Mouse (Mus musculus) midbrain, embryonic 16.5 days (tissue): ENCODE results near the gene Ppm1d. TPM values are rescaled to one million over a fixed set of nuclear protein-coding genes. Genes with fewer than 3 reads are reported as not detected.

Experiments
- ATAC-seq: fragments of 200-750 bp; cut with Nextera tagmentation; 2 replicates; pipeline ENCODE4 v1.8.0; 2017; ENCODE audit warnings: moderate TSS enrichment
- H3K27ac ChIP-seq: fragments of 300-500 bp; sonication (generic); 2 replicates; pipeline ENCODE4 v1.5.1; 2014; ENCODE audit warnings: mild to moderate bottlenecking, low read length, mixed read lengths
- H3K27me3 ChIP-seq: fragments of 300-500 bp; sonication (generic); 2 replicates; pipeline ENCODE4 v1.6.1; 2014; ENCODE audit warnings: low read depth, low read length, mixed read lengths; ENCODE audit not compliant: control insufficient read depth, insufficient read depth
- H3K36me3 ChIP-seq: fragments of 300-500 bp; sonication (generic); 2 replicates; pipeline ENCODE4 v1.6.1; 2014; ENCODE audit warnings: mild to moderate bottlenecking, low read length, moderate library complexity, mixed read lengths; ENCODE audit not compliant: control insufficient read depth, insufficient read depth
- H3K4me1 ChIP-seq: fragments of 300-500 bp; sonication (generic); 2 replicates; pipeline ENCODE4 v1.6.1; 2014; ENCODE audit warnings: mild to moderate bottlenecking, low read length, mixed read lengths; ENCODE audit not compliant: control insufficient read depth, insufficient read depth
- H3K4me2 ChIP-seq: fragments of 300-500 bp; sonication (generic); 2 replicates; pipeline ENCODE4 v1.6.1; 2014; ENCODE audit warnings: mild to moderate bottlenecking, low read length, mixed read lengths
- H3K4me3 ChIP-seq: fragments of 300-500 bp; sonication (generic); 2 replicates; pipeline ENCODE4 v1.5.1; 2014; ENCODE audit warnings: low read depth, mild to moderate bottlenecking, low read length, moderate library complexity, mixed read lengths
- H3K9ac ChIP-seq: fragments of 300-500 bp; sonication (generic); 2 replicates; pipeline ENCODE4 v1.6.1; 2014; ENCODE audit warnings: low read depth, low read length, mixed read lengths
- H3K9me3 ChIP-seq: fragments of 300-500 bp; sonication (generic); replicated peaks from 2 replicates; pipeline ENCODE4 v1.6.1; 2014; ENCODE audit warnings: mild to moderate bottlenecking, low read length, mixed read lengths; ENCODE audit not compliant: control insufficient read depth, poor library complexity, severe bottlenecking
- WGBS: fragments of 180-500 bp; shearing (Covaris S2); extraction: QIAGEN DNeasy Blood & Tissue Kit; methylation state at CpG from one replicate; pipeline ENCODE4 v1.1.7; 2014; 5-methylcytosine and 5-hydroxymethylcytosine counted together
- polyA plus RNA-seq: library from polyadenylated mRNA; unstranded; fragments of >200 nt; fragmentation: Nextera tagmentation; extraction: Ambion mirVana; gene quantifications from 2 replicates; pipeline ENCODE4 v1.2.1, GENCODE M21; 2015

The Ppm1d gene
- polyA plus RNA-seq, 1 experiment from 2014 or later, result 14.3 TPM

- Histone ChIP-seq H3K4me1 (peaks cover 11% of the 10 kb centered on the region), H3K27me3 (no peaks in the 10 kb centered on the region), H3K9me3 (no peaks in the 10 kb centered on the region), H3K4me3 (peak overlapping the region; percentile 87), H3K4me2 (peak overlapping the region; percentile 86), H3K9ac (no peak overlapping the region), H3K36me3 (0 out of 2 replicates have a peak, but pooled peaks cover 2% of the 10 kb centered on the region), H3K27ac (no peak overlapping the region)
- no peak for ATAC-seq
- 68% methylated on average over 4 of the region's 4 CpGs for WGBS
Measured at GRCm38 (mm10) chr11:85353819-85354218, 42.8 kb downstream of the Ppm1d start.

DNA sequence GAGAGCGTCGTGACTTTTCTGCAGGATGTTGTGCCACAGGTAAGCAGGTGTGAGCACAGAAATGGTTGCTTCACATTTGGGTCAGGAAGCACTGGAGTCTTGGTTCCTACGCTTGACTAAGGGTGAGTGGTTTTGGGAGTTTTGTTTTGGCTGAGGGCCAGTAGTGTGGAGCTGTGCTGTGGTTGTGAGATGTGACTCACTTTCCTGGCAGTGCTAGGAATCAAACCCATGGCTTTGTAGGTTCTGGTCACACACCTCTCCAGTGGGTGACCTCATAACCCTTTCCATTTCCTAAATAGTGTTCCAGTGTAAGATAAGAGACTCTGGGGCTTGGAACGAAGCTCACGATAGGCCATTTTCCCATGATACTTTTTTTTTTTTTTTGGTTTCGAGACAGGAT, 48.6 kb downstream of the Ppm1d start:
- Histone ChIP-seq H3K4me1 (no peaks in the 10 kb centered on the region), H3K36me3 (peaks cover 9% of the 10 kb centered on the region), H3K4me3 (no peak overlapping the region), H3K27ac (no peak overlapping the region), H3K27me3 (no peaks in the 10 kb centered on the region), H3K9ac (no peak overlapping the region), H3K9me3 (no peaks in the 10 kb centered on the region), H3K4me2 (no peak overlapping the region)
- no peak for ATAC-seq
- WGBS, result 98% methylated on average over 6 of the region's 6 CpGs

DNA sequence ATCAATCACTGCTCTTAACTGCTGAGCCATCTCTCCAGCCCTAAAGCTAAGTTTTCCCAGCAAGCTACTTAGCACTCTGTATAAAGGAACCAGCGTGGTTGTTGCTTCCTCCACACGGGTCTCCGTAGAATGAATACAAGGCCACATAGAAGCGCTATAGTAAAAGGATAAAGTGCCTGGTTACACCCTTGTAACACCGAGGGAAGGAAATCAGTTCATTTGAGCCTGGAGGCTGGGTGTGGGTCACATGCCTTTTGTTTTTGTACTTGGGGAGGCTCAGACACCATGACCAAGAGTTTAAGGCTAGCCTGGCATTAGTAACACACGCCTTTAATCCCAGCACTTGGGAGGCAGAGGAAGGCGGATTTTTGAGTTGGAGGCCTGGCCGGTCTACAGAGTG, 50.6 kb downstream of the Ppm1d start:
- peaks cover 12% of the 10 kb centered on the region for H3K36me3 ChIP-seq
- no peaks in the 10 kb centered on the region for H3K4me1 ChIP-seq
- H3K4me3 ChIP-seq, result no peak overlapping the region
- H3K27ac ChIP-seq, result no peak overlapping the region
- H3K4me2 ChIP-seq, result no peak overlapping the region
- ATAC-seq, result no peak
- no peaks in the 10 kb centered on the region for H3K27me3 ChIP-seq
- 85% methylated on average over 8 of the region's 8 CpGs for WGBS
- H3K9me3 ChIP-seq, result no peaks in the 10 kb centered on the region
- no peak overlapping the region for H3K9ac ChIP-seq

GRCm38 (mm10) chr11:85366168-85366567, 55.1 kb downstream of the Ppm1d start:
- 95% methylated on average over 3 of the region's 3 CpGs for WGBS
- ATAC-seq, result no peak
- peaks cover 19% of the 10 kb centered on the region for H3K36me3 ChIP-seq

DNA sequence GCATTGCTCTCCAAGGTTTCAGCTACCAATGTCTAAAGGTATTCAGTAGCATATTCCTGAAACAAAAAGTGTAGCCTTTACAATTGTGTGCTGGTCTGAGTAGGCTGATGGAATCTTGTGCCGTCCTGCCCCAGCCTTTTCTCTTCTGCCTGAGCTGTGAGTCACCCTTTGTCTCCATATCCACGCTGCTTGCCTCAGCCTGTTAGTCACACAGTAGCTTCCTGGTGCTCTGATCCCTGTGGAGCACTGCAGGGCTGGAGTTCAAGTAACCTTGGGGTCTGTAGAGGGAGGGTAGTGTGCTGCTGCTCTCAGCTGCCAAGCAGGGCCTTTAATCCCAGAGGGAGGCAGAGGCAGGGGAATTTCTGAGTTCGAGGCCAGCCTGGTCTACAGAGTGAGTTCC, 56.8 kb downstream of the Ppm1d start:
- ATAC-seq, result no peak
- 51% methylated on average over 3 of the region's 3 CpGs for WGBS

More at GRCm38 (mm10) chr11:85366168-85366567, 55.1 kb downstream of the Ppm1d start:
- H3K4me2 ChIP-seq, result no peak overlapping the region
- no peak overlapping the region for H3K9ac ChIP-seq
- no peaks in the 10 kb centered on the region for H3K27me3 ChIP-seq
- H3K4me1 ChIP-seq, result no peaks in the 10 kb centered on the region
- H3K27ac ChIP-seq, result no peak overlapping the region
- H3K9me3 ChIP-seq, result no peaks in the 10 kb centered on the region
- H3K4me3 ChIP-seq, result no peak overlapping the region

DNA sequence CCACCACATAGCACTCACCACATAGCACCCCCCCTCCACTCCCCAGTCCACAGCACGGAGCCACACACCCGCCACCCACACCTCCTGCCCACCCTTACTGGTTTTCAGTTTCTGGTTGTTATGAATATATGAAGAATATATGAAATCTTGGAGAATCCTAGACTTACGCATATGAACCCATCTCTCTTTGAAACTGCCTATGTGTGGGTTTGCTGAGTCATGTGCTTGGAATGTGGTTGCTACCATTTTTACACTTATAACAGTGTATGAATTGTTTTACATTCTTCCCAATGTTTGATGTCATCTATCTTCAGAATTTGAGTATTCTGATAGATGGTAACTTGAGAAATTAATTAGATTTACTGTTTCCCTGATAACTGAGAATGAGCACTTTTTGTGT, 68.0 kb downstream of the Ppm1d start:
- Histone ChIP-seq H3K27me3 (no peaks in the 10 kb centered on the region), H3K4me1 (no peaks in the 10 kb centered on the region), H3K4me3 (no peak overlapping the region), H3K9ac (no peak overlapping the region), H3K36me3 (0 out of 2 replicates have a peak, but pooled peaks cover 2% of the 10 kb centered on the region), H3K9me3 (no peaks in the 10 kb centered on the region), H3K4me2 (no peak overlapping the region), H3K27ac (no peak overlapping the region)
- 90% methylated on average over 3 of the region's 3 CpGs for WGBS
- ATAC-seq, result no peak

More for the DNA sequence above, 56.8 kb downstream of the Ppm1d start:
- peaks cover 15% of the 10 kb centered on the region for H3K36me3 ChIP-seq
- H3K4me2 ChIP-seq, result no peak overlapping the region
- no peak overlapping the region for H3K27ac ChIP-seq
- no peak overlapping the region for H3K9ac ChIP-seq
- no peaks in the 10 kb centered on the region for H3K9me3 ChIP-seq
- no peaks in the 10 kb centered on the region for H3K4me1 ChIP-seq
- H3K27me3 ChIP-seq, result no peaks in the 10 kb centered on the region
- H3K4me3 ChIP-seq, result no peak overlapping the region

GRCm38 (mm10) chr11:85380046-85380445, 69.0 kb downstream of the Ppm1d start:
- WGBS, result 11% methylated on average over 1 of the region's 1 CpGs
- Histone ChIP-seq H3K36me3 (0 out of 2 replicates have a peak, but pooled peaks cover 2% of the 10 kb centered on the region), H3K4me2 (no peak overlapping the region), H3K9ac (no peak overlapping the region), H3K9me3 (no peaks in the 10 kb centered on the region), H3K27me3 (no peaks in the 10 kb centered on the region), H3K4me1 (no peaks in the 10 kb centered on the region), H3K4me3 (no peak overlapping the region), H3K27ac (no peak overlapping the region)
- ATAC-seq, result no peak

DNA sequence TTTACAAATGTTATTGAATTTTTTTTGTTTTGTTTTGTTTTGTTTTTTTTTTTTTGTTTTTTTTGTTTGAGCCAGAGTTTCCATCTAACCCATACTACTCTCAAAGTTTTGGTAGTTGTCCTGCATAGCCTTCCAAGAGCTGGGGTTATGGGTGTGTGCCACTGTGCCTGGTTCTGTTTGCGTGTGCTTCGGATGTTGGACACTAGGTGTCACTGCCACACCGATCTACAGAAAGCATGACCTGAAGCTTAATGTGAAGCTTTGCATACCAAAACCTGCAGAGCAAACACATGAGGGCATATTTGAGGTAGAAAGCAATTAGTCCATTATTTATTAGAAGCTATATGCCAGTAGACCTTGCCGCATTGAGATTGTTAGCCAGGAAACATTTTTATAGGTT, 71.0 kb downstream of the Ppm1d start:
- 19% methylated on average over 4 of the region's 4 CpGs for WGBS
- Histone ChIP-seq H3K27ac (no peak overlapping the region), H3K9me3 (no peaks in the 10 kb centered on the region), H3K4me3 (no peak overlapping the region), H3K4me2 (no peak overlapping the region), H3K36me3 (0 out of 2 replicates have a peak, but pooled peaks cover 2% of the 10 kb centered on the region), H3K27me3 (no peaks in the 10 kb centered on the region), H3K4me1 (no peaks in the 10 kb centered on the region), H3K9ac (no peak overlapping the region)
- ATAC-seq, result 0 out of 2 replicates have a peak, but pooled peaks have one; percentile 64

- no peak overlapping the region for H3K9ac ChIP-seq
- WGBS, result 84% methylated on average over 7 of the region's 7 CpGs
- H3K27ac ChIP-seq, result no peak overlapping the region
- no peaks in the 10 kb centered on the region for H3K36me3 ChIP-seq
- no peaks in the 10 kb centered on the region for H3K4me1 ChIP-seq
- ATAC-seq, result no peak
- no peaks in the 10 kb centered on the region for H3K9me3 ChIP-seq
- H3K27me3 ChIP-seq, result no peaks in the 10 kb centered on the region
- no peak overlapping the region for H3K4me3 ChIP-seq
- no peak overlapping the region for H3K4me2 ChIP-seq
Measured at GRCm38 (mm10) chr11:85383975-85384821, 73.2 kb downstream of the Ppm1d start.
